Mouse (Mus musculus) brain, embryonic 14.5 days (tissue): ENCODE data around the gene Cacnb4.

Experiments
- CTCF ChIP-seq: fragments of 200-500 bp; IDR thresholded peaks from 2 replicates; pipeline ENCODE4 v1.5.1; 2012; ENCODE audit warnings: inconsistent platforms, mild to moderate bottlenecking, moderate library complexity, borderline replicate concordance; ENCODE audit not compliant: insufficient read depth, insufficient read length; ENCODE audit errors: extremely low read depth
- POLR2A ChIP-seq: fragments of 200-500 bp; IDR thresholded peaks from 2 replicates; pipeline ENCODE4 v1.6.1; 2012; ENCODE audit warnings: mild to moderate bottlenecking, inconsistent platforms, borderline replicate concordance; ENCODE audit not compliant: poor library complexity, insufficient read depth, insufficient read length, severe bottlenecking; ENCODE audit errors: extremely low read depth

GRCm38 (mm10) chr2:52477550-52477907, 199.1 kb downstream of the Cacnb4 start:
- no peak for TF ChIP-seq POLR2A
- no peak for TF ChIP-seq CTCF
